Mouse (Mus musculus) thymus, adult 2 months (tissue): ENCODE measurements around the gene Mtpn.

Experiments
- CTCF ChIP-seq: fragments of 200-500 bp; IDR thresholded peaks from 2 replicates; pipeline ENCODE4 v1.5.1; 2012; ENCODE audit warnings: mild to moderate bottlenecking, control low read depth, low read length, moderate library complexity, borderline replicate concordance; ENCODE audit not compliant: control insufficient read depth, poor library complexity, insufficient read depth; ENCODE audit errors: extremely low read depth
- POLR2A ChIP-seq: fragments of 200-500 bp; IDR thresholded peaks from 2 replicates; pipeline ENCODE4 v1.6.1; 2012; ENCODE audit warnings: mild to moderate bottlenecking, low read length, control low read depth, moderate library complexity; ENCODE audit not compliant: control insufficient read depth, poor library complexity, insufficient read depth; ENCODE audit errors: extremely low read depth

DNA sequence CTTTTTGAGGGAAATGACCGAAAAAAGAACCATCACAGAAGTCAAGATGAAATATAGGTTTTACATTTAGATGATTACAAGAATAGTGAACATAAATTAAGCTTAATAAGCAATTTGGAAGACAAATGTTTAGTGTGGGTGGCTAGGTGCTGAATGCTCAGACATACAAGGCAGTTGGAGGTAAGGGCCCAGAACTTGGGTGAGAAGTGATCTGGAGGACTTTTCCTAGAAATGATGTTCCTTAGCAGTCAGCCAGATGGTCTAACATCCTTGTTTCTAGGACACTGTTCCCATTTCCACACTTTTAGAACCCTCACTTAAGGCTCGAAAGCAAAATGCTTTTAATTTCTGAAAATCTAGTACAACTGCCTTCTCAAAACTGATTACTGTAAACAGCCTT, 34.9 kb downstream of the Mtpn start:
- TF ChIP-seq POLR2A (no peak), CTCF (no peak)
